Mouse (Mus musculus) intestine, embryonic 15.5 days (tissue): Measurements from ENCODE around the gene Nox1. TPM values are rescaled to one million over a fixed set of nuclear protein-coding genes. Genes with fewer than 3 reads are reported as not detected.

ENCODE experiments used
- ATAC-seq: fragments of 200-750 bp; cut with Nextera tagmentation; 2 replicates; pipeline ENCODE4 v1.8.0; 2017; ENCODE audit warnings: moderate TSS enrichment, moderate library complexity
- H3K27ac ChIP-seq: fragments of 300-500 bp; sonication (generic); 2 replicates; pipeline ENCODE4 v1.5.1; 2015; ENCODE audit warnings: mild to moderate bottlenecking, inconsistent platforms
- H3K27me3 ChIP-seq: fragments of 300-500 bp; sonication (generic); replicated peaks from 2 replicates; pipeline ENCODE4 v1.6.1; 2015; ENCODE audit warnings: inconsistent platforms
- H3K36me3 ChIP-seq: fragments of 300-500 bp; sonication (generic); 2 replicates; pipeline ENCODE4 v1.6.1; 2015; ENCODE audit warnings: inconsistent platforms
- H3K4me1 ChIP-seq: fragments of 300-500 bp; sonication (generic); replicated peaks from 2 replicates; pipeline ENCODE4 v1.6.1; 2015; ENCODE audit warnings: inconsistent platforms
- H3K4me2 ChIP-seq: fragments of 300-500 bp; sonication (generic); replicated peaks from 2 replicates; pipeline ENCODE4 v1.6.1; 2015; ENCODE audit warnings: mild to moderate bottlenecking, inconsistent platforms
- H3K4me3 ChIP-seq: fragments of 300-500 bp; sonication (generic); replicated peaks from 2 replicates; pipeline ENCODE4 v1.5.1; 2015; ENCODE audit warnings: inconsistent platforms
- H3K9ac ChIP-seq: fragments of 300-500 bp; sonication (generic); 2 replicates; pipeline ENCODE4 v1.6.1; 2015; ENCODE audit warnings: inconsistent platforms
- H3K9me3 ChIP-seq: fragments of 300-500 bp; sonication (generic); 2 replicates; pipeline ENCODE4 v1.6.1; 2016; ENCODE audit warnings: inconsistent platforms
- WGBS: fragments of 180-500 bp; shearing (Covaris S2); methylation state at CpG from one replicate; pipeline ENCODE4 v1.1.7; 2015; 5-methylcytosine and 5-hydroxymethylcytosine counted together
- polyA plus RNA-seq: library from polyadenylated mRNA; unstranded; fragments of >200 nt; fragmentation: Nextera tagmentation; extraction: Ambion mirVana; gene quantifications from 2 replicates; pipeline ENCODE4 v1.2.1, GENCODE M21; 2015

Gene Nox1
- polyA plus RNA-seq, 1 experiment from 2014 or later, result 0.23 TPM

DNA sequence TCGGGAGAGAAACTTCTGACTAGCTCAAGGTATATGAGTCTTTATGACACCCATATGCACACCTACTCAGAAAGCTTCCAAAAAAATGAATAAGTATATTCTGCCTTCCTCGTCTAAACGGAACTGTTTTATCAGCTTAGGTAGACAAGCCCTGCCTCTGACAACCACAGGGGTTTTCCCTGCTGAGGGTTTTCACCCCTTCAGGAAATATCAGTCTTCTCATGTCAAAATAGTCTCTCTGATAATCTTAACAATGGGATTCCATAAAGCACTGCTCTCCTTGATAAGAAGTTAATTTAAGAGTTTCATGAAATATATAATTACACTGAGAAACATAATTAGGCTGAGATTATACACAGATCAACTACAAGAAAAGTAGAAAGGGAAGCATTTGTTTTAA lies 110.0 kb downstream of the Nox1 start:
- H3K9ac ChIP-seq, result no peak overlapping the region
- H3K4me3 ChIP-seq, result no peak overlapping the region
- no peak overlapping the region for H3K27ac ChIP-seq
- WGBS, result 63% methylated on average over 3 of the region's 3 CpGs
- no peaks in the 10 kb centered on the region for H3K27me3 ChIP-seq
- H3K9me3 ChIP-seq, result no peaks in the 10 kb centered on the region
- ATAC-seq, result no peak
- no peaks in the 10 kb centered on the region for H3K4me1 ChIP-seq
- no peaks in the 10 kb centered on the region for H3K36me3 ChIP-seq
- H3K4me2 ChIP-seq, result no peak overlapping the region

DNA sequence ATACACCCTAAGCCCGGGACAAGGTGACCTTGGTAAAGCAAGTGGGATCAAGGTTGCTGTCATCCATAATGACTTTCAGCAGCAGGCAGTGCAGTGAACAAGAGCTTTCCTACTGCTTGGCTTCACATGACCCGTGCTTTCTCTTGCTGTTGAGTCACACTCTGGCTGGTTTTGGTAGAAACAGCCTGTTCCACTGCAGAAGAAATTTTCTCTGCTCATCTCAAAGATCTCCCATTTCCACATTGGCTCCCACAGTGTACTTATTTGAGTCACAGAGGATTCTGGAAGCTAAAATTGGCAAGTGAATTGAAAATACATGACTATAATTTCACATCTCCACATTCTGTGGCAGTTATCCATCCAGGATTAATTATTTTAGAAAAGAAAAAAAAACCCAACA lies 119.1 kb downstream of the Nox1 start:
- Histone ChIP-seq H3K9me3 (no peaks in the 10 kb centered on the region), H3K4me3 (no peak overlapping the region), H3K27me3 (no peaks in the 10 kb centered on the region), H3K4me1 (no peaks in the 10 kb centered on the region), H3K27ac (no peak overlapping the region), H3K4me2 (no peak overlapping the region), H3K36me3 (no peaks in the 10 kb centered on the region), H3K9ac (no peak overlapping the region)
- no peak for ATAC-seq
- 71% methylated on average over 2 of the region's 2 CpGs for WGBS

DNA sequence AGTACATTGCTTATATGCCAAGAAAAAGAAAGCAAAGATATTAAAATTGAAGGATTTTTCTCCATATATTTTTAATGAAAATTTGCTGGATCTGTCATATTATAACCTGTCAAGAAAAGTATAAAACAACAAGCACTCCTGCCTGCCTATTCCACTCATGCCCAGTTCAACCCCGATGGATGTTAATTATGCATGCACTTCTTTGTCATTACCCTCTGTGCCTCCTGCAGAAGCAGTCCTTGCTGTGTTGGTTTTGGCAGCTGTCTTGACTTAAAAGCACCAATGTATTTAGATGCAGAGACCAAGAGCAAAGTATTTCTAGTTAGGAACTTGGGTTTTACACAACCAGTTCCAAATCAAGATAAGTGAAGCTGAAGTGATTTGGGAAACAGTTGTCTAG lies 136.3 kb downstream of the Nox1 start:
- H3K9me3 ChIP-seq, result no peaks in the 10 kb centered on the region
- peaks cover 5% of the 10 kb centered on the region; the same call in 1 of the 2 replicates for H3K36me3 ChIP-seq
- no peak overlapping the region for H3K4me3 ChIP-seq
- H3K27me3 ChIP-seq, result no peaks in the 10 kb centered on the region
- no peak for ATAC-seq
- H3K4me1 ChIP-seq, result no peaks in the 10 kb centered on the region
- no peak overlapping the region for H3K27ac ChIP-seq
- no peak overlapping the region for H3K4me2 ChIP-seq
- H3K9ac ChIP-seq, result no peak overlapping the region
- 80% methylated on average over 1 of the region's 1 CpGs for WGBS

DNA sequence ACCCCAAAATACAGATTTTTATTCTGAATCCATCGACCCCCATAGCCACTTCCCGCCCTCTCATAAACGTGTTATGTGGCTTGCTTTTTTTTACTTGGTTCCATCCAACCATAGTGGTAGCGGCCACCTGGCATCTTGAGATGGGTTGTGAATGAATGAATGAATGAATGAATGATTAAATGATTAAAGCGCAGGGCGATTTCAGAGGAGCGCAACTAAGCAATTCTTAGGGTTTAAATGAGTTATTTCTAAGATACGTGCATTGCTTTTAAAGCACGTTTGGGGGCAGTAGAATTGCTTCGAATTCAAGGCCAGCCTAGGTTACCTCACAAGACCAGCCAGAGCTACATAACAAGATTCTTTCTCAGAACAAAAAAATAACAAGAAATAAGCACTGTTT lies 162.0 kb downstream of the Nox1 start:
- WGBS, result 20% methylated on average over 10 of the region's 10 CpGs
- peak overlapping the region; percentile 49 for H3K4me2 ChIP-seq
- no peak for ATAC-seq
- peak overlapping the region; percentile 59 for H3K4me3 ChIP-seq
- no peaks in the 10 kb centered on the region for H3K36me3 ChIP-seq
- H3K9ac ChIP-seq, result peak overlapping the region; percentile 67
- H3K4me1 ChIP-seq, result no peaks in the 10 kb centered on the region
- H3K27me3 ChIP-seq, result no peaks in the 10 kb centered on the region
- no peaks in the 10 kb centered on the region for H3K9me3 ChIP-seq
- H3K27ac ChIP-seq, result peak overlapping the region; percentile 87

DNA sequence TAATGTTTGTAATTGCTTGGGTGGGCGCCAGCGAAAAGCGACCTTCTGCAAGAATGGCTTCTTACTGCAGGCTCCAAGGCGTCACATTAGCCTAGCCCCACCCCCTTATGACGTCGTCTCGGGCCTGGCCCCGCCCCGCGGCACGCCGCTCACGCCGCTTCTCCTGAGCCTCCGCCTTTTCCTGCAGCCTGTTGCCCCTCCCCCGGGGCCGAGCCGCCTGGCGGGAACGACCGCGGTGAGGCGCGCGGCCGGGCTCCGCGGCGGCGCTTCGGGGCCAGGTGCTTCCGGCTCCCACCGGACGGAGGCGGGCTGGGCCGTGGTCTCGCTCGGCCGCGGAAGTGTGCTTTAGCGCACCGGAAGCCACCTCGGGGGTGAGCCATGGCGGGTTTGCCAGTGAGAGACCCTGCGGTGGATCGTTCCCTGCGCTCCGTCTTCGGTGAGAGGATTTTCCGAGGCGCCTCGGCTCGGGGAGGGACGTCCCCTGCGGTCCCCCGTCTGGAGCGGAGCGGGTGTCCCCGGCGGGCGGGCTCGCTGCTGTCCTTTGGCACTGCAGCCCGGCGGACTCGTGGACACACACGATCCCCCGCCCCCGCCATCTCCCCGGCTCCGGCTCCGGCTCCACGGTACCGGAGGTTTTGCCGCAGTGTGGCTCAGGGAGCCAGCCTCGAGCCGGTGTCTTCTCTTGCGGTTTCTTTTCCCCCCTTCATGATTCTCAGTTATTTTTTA lies 162.6 kb downstream of the Nox1 start, which contains the start of gene Cstf2:
TSS of gene Cstf2 (plus strand) at position 201 of the 726 bp plus-strand sequence.
- 19% methylated on average over 52 of the region's 77 CpGs for WGBS

DNA sequence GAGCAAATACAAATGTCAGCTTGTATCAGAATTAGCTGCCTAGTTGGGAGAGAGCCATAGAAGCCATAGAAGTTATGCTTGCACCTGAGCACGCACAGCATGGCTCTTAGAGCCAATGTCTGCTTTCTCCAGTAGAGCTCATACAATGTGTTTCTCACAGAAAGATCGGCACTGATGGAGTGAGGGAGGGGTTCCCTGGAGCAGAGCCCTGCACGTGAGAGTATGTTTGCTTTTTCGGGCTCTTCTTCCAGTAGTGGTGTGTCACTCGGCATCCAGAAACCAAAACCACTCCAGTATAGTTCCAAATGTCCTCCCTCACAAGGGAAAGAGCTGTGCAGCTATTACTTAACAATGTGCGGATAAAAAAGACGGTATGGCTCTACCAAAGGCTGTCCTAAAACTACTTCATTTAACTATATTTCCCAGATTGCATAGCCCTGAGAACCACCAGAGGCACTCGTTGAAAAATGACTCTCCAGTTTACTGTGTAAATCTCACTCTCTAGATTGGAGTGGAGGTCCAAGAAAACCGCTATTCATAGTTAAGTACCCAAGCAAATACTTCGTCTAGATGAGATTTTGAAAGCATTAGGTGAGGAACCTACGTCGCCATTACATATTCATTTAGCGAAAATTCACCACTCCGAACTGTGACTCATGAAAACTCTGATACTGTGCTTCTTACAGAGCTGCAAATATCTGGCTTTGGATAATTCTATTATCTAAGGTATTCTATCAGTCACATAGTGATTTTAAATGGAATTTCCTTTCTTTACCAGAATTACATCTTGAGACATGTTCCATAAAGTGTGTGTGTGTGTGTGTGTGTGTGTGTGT lies 163.5 kb downstream of the Nox1 start:
- Histone ChIP-seq H3K4me2 (peak overlapping the region; percentile 26; the same call in 1 of the 2 replicates), H3K4me1 (no peaks in the 10 kb centered on the region), H3K36me3 (no peaks in the 10 kb centered on the region), H3K27me3 (no peaks in the 10 kb centered on the region), H3K4me3 (peak overlapping the region; percentile 59), H3K9ac (no peak overlapping the region), H3K9me3 (no peaks in the 10 kb centered on the region), H3K27ac (no peak overlapping the region)
- no peak for ATAC-seq
- WGBS, result 66% methylated on average over 14 of the region's 14 CpGs

More for the DNA sequence above, 162.6 kb downstream of the Nox1 start, which contains the start of gene Cstf2:
- no peaks in the 10 kb centered on the region for H3K9me3 ChIP-seq
- peak within 1 kb of the TSS; percentile 49 for H3K4me2 ChIP-seq
- no peaks in the 10 kb centered on the region for H3K27me3 ChIP-seq
- H3K36me3 ChIP-seq, result no peaks in the 10 kb centered on the region
- peak within 1 kb of the TSS; percentile 87 for H3K27ac ChIP-seq
- peak within 1 kb of the TSS; percentile 67 for H3K9ac ChIP-seq
- peak; percentile 98 for ATAC-seq
- no peaks in the 10 kb centered on the region for H3K4me1 ChIP-seq
- H3K4me3 ChIP-seq, result peak within 1 kb of the TSS; percentile 59

DNA sequence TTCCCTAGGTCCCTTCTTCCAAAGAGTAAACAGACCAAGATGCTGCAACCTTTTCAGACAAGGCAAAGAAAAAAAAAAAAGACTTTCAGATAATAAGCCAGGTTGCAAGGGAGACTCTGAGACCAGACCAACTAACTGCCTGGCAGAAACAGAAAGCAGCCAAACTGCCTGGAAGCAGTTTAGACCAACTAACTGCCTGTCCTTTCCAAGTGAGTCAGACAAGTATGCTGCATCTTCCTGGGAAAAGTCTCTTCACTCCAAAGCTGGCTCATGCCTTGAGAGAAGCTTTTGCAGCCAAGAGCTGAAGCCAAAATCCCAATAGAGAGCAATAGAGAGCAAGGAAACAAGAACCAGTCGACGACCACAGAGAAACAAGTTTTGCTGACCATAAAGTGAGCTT lies 164.9 kb downstream of the Nox1 start:
- Histone ChIP-seq H3K4me2 (no peak overlapping the region), H3K36me3 (no peaks in the 10 kb centered on the region), H3K4me3 (no peak overlapping the region), H3K9ac (no peak overlapping the region), H3K27ac (no peak overlapping the region), H3K27me3 (no peaks in the 10 kb centered on the region), H3K9me3 (no peaks in the 10 kb centered on the region), H3K4me1 (no peaks in the 10 kb centered on the region)
- no peak for ATAC-seq
- 83% methylated on average over 2 of the region's 2 CpGs for WGBS

DNA sequence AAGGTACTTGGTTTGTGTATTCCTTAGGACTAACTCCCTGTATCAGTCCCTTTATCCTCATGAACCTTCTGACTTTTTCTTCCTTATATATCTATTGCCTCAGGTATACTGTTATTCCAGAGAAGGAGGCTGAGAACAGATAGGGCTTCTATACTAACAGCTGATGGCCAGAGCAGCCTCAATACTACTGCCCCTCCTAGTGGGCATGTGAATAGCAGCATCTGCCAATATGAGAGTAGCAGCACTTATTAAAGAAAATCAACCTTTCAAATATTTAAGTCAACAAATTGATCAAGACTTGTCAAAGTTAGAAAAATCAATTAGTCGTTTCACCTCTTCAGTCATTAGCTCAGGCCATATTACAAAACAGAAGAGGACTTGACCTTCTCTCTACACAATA lies 172.8 kb downstream of the Nox1 start:
- Histone ChIP-seq H3K36me3 (no peaks in the 10 kb centered on the region), H3K9me3 (no peaks in the 10 kb centered on the region), H3K9ac (no peak overlapping the region), H3K27ac (no peak overlapping the region), H3K4me2 (no peak overlapping the region), H3K4me1 (no peaks in the 10 kb centered on the region), H3K4me3 (no peak overlapping the region), H3K27me3 (no peaks in the 10 kb centered on the region)
- WGBS, result 68% methylated on average over 1 of the region's 1 CpGs
- no peak for ATAC-seq

Other genes starting within 250 kb of the Nox1 start
- 3.6 and 4.9 TPM in 2 replicates for gene Sytl4, start 240.1 kb downstream of the Nox1 start, polyA plus RNA-seq
- gene Cstf2, start 162.8 kb downstream of the Nox1 start, polyA plus RNA-seq, result 34.7 and 42.2 TPM in 2 replicates
- 0.15 and 0.16 TPM in 2 replicates for gene Xkrx, start 59.9 kb downstream of the Nox1 start, polyA plus RNA-seq
- gene Arl13a, start 34.5 kb downstream of the Nox1 start, polyA plus RNA-seq, result not detected in 2 replicates
- gene Trmt2b, start 55.0 kb upstream of the Nox1 start, polyA plus RNA-seq, result 21.4 and 22.4 TPM in 2 replicates
- 4.9 and 5.9 TPM in 2 replicates for gene Tmem35a, start 73.3 kb upstream of the Nox1 start, polyA plus RNA-seq
- gene Cenpi, start 86.1 kb upstream of the Nox1 start, polyA plus RNA-seq, result 24.5 and 26.6 TPM in 2 replicates
- 1.0 TPM in 2 replicates for gene Drp2, start 182.6 kb upstream of the Nox1 start, polyA plus RNA-seq